Mouse (Mus musculus): ENCODE measurements around the gene Mttp. TPM values are rescaled to one million over a fixed set of nuclear protein-coding genes. Genes with fewer than 3 reads are reported as not detected.
A peak's percentile ranks its signal among the peaks of the same experiment; 100 is the strongest.

Mttp gene
- polyA plus RNA-seq, 1 experiment from 2014 or later, result 6.9 TPM

DNA sequence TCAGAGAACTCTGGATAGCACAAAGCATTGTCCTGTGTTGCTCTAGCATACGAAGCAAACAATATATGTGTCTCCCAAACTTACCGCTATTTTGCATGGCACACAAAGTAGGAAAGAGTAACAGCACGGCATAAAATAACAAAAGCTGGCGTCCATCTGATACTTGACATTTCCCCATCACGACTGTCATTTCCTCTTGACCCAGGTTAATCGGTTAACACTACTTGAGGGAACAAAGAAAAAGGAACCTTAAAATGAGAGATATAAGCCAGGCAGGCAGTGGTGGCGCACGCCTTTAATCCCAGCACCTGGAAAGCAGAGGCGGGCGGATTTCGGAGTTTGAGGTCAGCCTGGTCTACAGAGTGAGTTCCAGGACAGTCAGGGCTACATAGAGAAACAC, 10.9 kb downstream of the Mttp start:
- Histone ChIP-seq H3K4me1 (ENCODE audit: control insufficient read depth in 2 of 2, insufficient read depth in 2 of 2, low read length in 2 of 2) (peaks cover 0 to 4% of the 10 kb centered on the region in 2 experiments; a peak in 1 of 4 replicates), H3K4me3 (ENCODE audit: control insufficient read depth in 1 of 2, insufficient read depth in 1 of 2, low read depth in 1 of 2, low read length in 2 of 2) (no peak overlapping the region), H3K27me3 (ENCODE audit: control insufficient read depth, insufficient read depth, low read length) (no peaks in the 10 kb centered on the region), H3K36me3 (ENCODE audit: control insufficient read depth, insufficient read depth, low read length) (no peaks in the 10 kb centered on the region), H3K9me3 (ENCODE audit: control insufficient read depth, low read length) (no peaks in the 10 kb centered on the region), H3K9ac (ENCODE audit: low read length) (no peak overlapping the region), H3K27ac (replicated peaks in 1 of 2; ENCODE audit: control insufficient read depth in 1 of 2, insufficient read depth in 1 of 2, low read depth in 2 of 2, low read length in 2 of 2) (no peak overlapping the region), H3K4me2 (ENCODE audit: low read length) (no peak overlapping the region)
- 73% methylated on average over 11 of the region's 11 CpGs for WGBS
- ATAC-seq (ENCODE audit: insufficient number of reproducible peaks, insufficient read depth, low FRiP score, low read depth), result no peak

DNA sequence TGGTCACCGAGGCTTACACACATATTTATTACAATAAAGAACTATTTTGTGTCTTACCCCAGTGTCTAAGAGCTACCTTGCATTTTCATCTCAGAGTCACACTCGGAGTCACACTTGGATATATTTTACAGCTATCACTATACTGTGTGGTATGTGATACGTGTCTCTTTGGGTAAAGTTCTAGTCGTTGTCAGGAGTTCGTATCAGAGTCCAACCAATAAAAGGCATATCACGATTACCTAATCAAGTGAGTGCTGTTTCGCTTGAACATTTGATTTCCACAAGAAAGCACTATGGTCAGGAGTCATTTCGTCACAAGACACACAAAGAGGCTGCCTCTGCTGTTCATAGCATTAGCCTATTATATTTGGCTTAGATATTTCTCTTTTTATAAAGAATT, 11.3 kb downstream of the Mttp start:
- 88% methylated on average over 8 of the region's 8 CpGs for WGBS
- no peaks in the 10 kb centered on the region for H3K36me3 ChIP-seq (ENCODE audit: control insufficient read depth, insufficient read depth, low read length)
- H3K27ac ChIP-seq (replicated peaks in 1 of 2; ENCODE audit: control insufficient read depth in 1 of 2, insufficient read depth in 1 of 2, low read depth in 2 of 2, low read length in 2 of 2), result no peak overlapping the region
- no peak overlapping the region for H3K4me3 ChIP-seq (ENCODE audit: control insufficient read depth in 1 of 2, insufficient read depth in 1 of 2, low read depth in 1 of 2, low read length in 2 of 2)
- H3K27me3 ChIP-seq (ENCODE audit: control insufficient read depth, insufficient read depth, low read length), result no peaks in the 10 kb centered on the region
- no peak overlapping the region for H3K9ac ChIP-seq (ENCODE audit: low read length)
- no peaks in the 10 kb centered on the region for H3K9me3 ChIP-seq (ENCODE audit: control insufficient read depth, low read length)
- no peak overlapping the region for H3K4me2 ChIP-seq (ENCODE audit: low read length)
- peaks cover 0 to 6% of the 10 kb centered on the region in 2 experiments; a peak in 1 of 4 replicates for H3K4me1 ChIP-seq (ENCODE audit: control insufficient read depth in 2 of 2, insufficient read depth in 2 of 2, low read length in 2 of 2)
- no peak for ATAC-seq (ENCODE audit: insufficient number of reproducible peaks, insufficient read depth, low FRiP score, low read depth)

DNA sequence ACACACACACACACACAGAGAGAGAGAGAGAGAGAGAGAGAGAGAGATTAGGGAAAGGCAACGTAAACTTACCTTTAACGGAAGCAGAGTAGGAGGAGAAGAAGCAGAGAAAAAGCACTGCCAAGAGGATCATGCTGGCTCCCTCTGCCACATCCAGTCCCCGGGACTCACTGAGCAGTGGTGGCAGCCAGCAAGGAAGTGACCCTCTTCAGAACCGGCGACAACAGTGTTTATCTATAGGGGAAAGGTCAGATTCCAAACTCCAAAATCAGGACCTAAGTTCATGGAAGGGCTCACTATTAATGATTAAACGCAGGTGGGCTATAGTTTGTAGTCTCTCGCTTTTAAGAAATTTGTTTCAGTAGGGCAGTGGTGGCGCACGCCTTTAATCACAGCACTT, 13.6 kb downstream of the Mttp start:
- Histone ChIP-seq H3K9ac (ENCODE audit: low read length) (no peak overlapping the region), H3K9me3 (ENCODE audit: control insufficient read depth, low read length) (no peaks in the 10 kb centered on the region), H3K4me1 (ENCODE audit: control insufficient read depth in 2 of 2, insufficient read depth in 2 of 2, low read length in 2 of 2) (peaks cover 2 to 6% of the 10 kb centered on the region in 2 experiments; a peak in 2 of 4 replicates), H3K27ac (replicated peaks in 1 of 2; ENCODE audit: control insufficient read depth in 1 of 2, insufficient read depth in 1 of 2, low read depth in 2 of 2, low read length in 2 of 2) (no peak overlapping the region), H3K4me3 (ENCODE audit: control insufficient read depth in 1 of 2, insufficient read depth in 1 of 2, low read depth in 1 of 2, low read length in 2 of 2) (no peak overlapping the region), H3K36me3 (ENCODE audit: control insufficient read depth, insufficient read depth, low read length) (no peaks in the 10 kb centered on the region), H3K27me3 (ENCODE audit: control insufficient read depth, insufficient read depth, low read length) (no peaks in the 10 kb centered on the region), H3K4me2 (ENCODE audit: low read length) (no peak overlapping the region)
- ATAC-seq (ENCODE audit: insufficient number of reproducible peaks, insufficient read depth, low FRiP score, low read depth), result no peak
- 48% methylated on average over 9 of the region's 9 CpGs for WGBS

DNA sequence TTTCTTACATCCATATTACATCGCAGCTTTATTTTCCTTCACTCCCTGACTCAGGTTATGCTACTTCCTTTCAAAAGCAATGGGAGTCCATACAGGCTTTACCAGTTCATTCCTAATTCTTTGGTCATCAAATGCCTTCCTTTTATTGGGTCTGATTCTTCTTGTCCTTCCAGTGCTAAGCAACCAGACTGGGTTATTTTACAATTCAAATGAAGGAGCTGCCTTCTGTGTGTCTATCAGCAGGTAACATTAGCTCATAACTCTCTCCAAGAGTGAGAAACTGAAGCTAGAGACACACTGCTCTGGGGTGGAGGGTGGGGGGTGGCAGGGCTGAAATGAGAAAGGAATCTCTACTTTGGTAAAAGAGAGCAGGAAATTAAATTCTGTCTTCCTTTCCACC, 14.1 kb downstream of the Mttp start:
- no peak for ATAC-seq (ENCODE audit: insufficient number of reproducible peaks, insufficient read depth, low FRiP score, low read depth)
- Histone ChIP-seq H3K9me3 (ENCODE audit: control insufficient read depth, low read length) (no peaks in the 10 kb centered on the region), H3K36me3 (ENCODE audit: control insufficient read depth, insufficient read depth, low read length) (no peaks in the 10 kb centered on the region), H3K4me2 (ENCODE audit: low read length) (no peak overlapping the region), H3K4me1 (ENCODE audit: control insufficient read depth in 2 of 2, insufficient read depth in 2 of 2, low read length in 2 of 2) (peaks cover 2 to 6% of the 10 kb centered on the region in 2 experiments; a peak in 2 of 4 replicates), H3K27ac (replicated peaks in 1 of 2; ENCODE audit: control insufficient read depth in 1 of 2, insufficient read depth in 1 of 2, low read depth in 2 of 2, low read length in 2 of 2) (no peak overlapping the region), H3K4me3 (ENCODE audit: control insufficient read depth in 1 of 2, insufficient read depth in 1 of 2, low read depth in 1 of 2, low read length in 2 of 2) (no peak overlapping the region), H3K9ac (ENCODE audit: low read length) (no peak overlapping the region), H3K27me3 (ENCODE audit: control insufficient read depth, insufficient read depth, low read length) (no peaks in the 10 kb centered on the region)
- WGBS, result 69% methylated on average over 1 of the region's 1 CpGs

DNA sequence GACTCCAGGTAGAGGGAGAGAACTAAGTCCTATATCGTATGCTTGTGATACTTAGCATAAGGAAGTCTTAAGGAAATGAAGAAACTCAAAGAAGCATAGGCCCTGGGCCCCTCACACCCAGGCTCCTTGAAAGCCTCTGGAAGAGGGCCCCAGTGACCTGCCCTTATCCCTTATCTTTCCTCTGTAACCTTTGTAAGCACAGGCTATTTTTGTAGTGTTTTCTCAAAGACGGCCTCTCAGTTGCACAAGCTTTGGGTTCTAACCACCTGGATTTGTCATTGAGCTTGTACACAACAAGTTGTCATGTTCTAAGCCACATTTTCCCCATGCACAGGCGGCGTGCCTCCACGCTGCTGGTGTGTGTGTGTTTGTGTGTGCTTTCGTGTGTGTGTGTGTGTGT, 15.7 kb downstream of the Mttp start:
- no peak overlapping the region for H3K27ac ChIP-seq (replicated peaks in 1 of 2; ENCODE audit: control insufficient read depth in 1 of 2, insufficient read depth in 1 of 2, low read depth in 2 of 2, low read length in 2 of 2)
- H3K4me2 ChIP-seq (ENCODE audit: low read length), result no peak overlapping the region
- no peak overlapping the region for H3K9ac ChIP-seq (ENCODE audit: low read length)
- H3K36me3 ChIP-seq (ENCODE audit: control insufficient read depth, insufficient read depth, low read length), result no peaks in the 10 kb centered on the region
- H3K4me3 ChIP-seq (ENCODE audit: control insufficient read depth in 1 of 2, insufficient read depth in 1 of 2, low read depth in 1 of 2, low read length in 2 of 2), result no peak overlapping the region
- H3K4me1 ChIP-seq (ENCODE audit: control insufficient read depth in 2 of 2, insufficient read depth in 2 of 2, low read length in 2 of 2), result peaks cover 2 to 6% of the 10 kb centered on the region in 2 experiments; a peak in 2 of 4 replicates
- H3K27me3 ChIP-seq (ENCODE audit: control insufficient read depth, insufficient read depth, low read length), result no peaks in the 10 kb centered on the region
- ATAC-seq (ENCODE audit: insufficient number of reproducible peaks, insufficient read depth, low FRiP score, low read depth), result no peak
- no peaks in the 10 kb centered on the region for H3K9me3 ChIP-seq (ENCODE audit: control insufficient read depth, low read length)
- 71% methylated on average over 6 of the region's 6 CpGs for WGBS

DNA sequence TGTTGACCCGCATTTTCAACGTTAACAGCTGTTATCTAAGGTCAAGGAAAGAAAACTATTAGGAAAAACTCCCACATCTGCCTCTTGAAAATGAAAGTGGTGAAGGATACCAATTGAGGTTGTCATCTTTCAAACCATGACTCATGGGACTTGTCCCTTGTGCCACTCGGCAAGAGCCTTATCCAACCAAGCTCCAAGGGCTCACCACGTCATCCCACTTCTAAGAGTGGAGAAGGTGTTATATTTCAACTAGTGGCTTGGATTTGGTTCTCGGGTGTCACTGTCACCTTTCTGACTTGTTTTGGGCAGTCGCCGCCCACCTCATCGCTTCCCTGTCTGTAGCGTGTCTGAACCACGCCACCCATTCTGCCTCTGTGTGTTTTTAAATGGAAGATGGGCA, 20.9 kb downstream of the Mttp start:
- H3K27ac ChIP-seq (replicated peaks in 1 of 2; ENCODE audit: control insufficient read depth in 1 of 2, insufficient read depth in 1 of 2, low read depth in 2 of 2, low read length in 2 of 2), result no peak overlapping the region
- peaks cover 12 to 14% of the 10 kb centered on the region in 2 experiments for H3K4me1 ChIP-seq (ENCODE audit: control insufficient read depth in 2 of 2, insufficient read depth in 2 of 2, low read length in 2 of 2)
- WGBS, result 71% methylated on average over 10 of the region's 10 CpGs
- no peak overlapping the region for H3K9ac ChIP-seq (ENCODE audit: low read length)
- ATAC-seq (ENCODE audit: insufficient number of reproducible peaks, insufficient read depth, low FRiP score, low read depth), result no peak
- no peaks in the 10 kb centered on the region for H3K9me3 ChIP-seq (ENCODE audit: control insufficient read depth, low read length)
- no peak overlapping the region for H3K4me3 ChIP-seq (ENCODE audit: control insufficient read depth in 1 of 2, insufficient read depth in 1 of 2, low read depth in 1 of 2, low read length in 2 of 2)
- no peak overlapping the region for H3K4me2 ChIP-seq (ENCODE audit: low read length)
- no peaks in the 10 kb centered on the region for H3K27me3 ChIP-seq (ENCODE audit: control insufficient read depth, insufficient read depth, low read length)
- H3K36me3 ChIP-seq (ENCODE audit: control insufficient read depth, insufficient read depth, low read length), result no peaks in the 10 kb centered on the region

DNA sequence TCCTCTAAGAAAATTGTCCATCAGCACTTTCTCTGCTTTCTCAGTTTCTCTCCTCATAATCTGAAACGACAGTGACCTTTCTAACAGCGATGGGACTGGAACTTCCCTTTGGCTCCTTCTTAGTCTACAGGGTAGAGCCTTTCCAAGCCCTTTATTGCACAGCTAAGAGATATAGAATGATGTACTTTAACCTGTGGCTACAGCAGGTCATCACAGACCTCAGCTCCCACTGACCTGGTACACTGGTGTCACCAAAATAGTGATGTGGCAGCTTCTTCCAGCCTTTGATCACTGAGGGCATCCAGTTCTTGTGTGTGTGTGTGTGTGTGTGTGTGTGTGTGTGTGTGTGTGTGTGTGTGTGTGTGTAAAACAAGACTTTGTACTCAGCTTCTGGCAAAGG, 23.3 kb downstream of the Mttp start:
- WGBS, result 91% methylated on average over 2 of the region's 2 CpGs
- no peak for ATAC-seq (ENCODE audit: insufficient number of reproducible peaks, insufficient read depth, low FRiP score, low read depth)

DNA sequence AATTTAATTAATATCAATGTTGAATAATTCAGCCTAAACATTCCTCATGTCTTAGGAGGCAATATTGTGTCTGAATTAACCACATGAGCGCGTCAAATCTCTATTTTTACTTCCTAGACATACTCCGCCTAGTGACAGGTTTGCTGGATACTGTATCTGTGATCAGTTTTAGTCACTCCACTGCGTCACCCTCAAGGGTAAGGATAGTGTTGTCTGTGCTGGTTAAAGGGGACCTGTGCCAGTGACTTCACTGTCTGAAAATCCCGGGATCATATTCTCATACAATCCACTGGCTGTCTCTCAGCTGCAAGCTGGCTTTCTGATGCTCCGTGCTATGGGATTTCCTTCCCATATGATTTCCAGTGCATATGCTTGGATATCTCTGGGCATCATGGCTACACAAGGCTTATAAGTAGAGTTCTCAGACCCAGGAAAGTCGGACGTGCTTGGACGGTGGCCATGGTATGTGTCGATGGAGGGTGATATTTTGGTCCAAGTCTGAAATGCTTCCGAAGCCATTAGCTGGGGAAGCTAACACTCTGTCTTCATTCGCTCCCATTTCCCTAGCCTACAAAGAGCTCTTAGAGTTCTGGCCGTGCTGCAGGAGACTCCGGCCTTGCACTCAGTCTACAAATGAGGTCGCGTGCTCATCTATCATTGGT, 25.2 kb downstream of the Mttp start:
- Histone ChIP-seq H3K27me3 (ENCODE audit: control insufficient read depth, insufficient read depth, low read length) (no peaks in the 10 kb centered on the region), H3K27ac (replicated peaks in 1 of 2; ENCODE audit: control insufficient read depth in 1 of 2, insufficient read depth in 1 of 2, low read depth in 2 of 2, low read length in 2 of 2) (peak overlapping the region; percentile 92 to 98), H3K9me3 (ENCODE audit: control insufficient read depth, low read length) (no peaks in the 10 kb centered on the region), H3K4me2 (ENCODE audit: low read length) (peak overlapping the region; percentile 46), H3K9ac (ENCODE audit: low read length) (peak overlapping the region; percentile 22; the same call in 1 of the 2 replicates), H3K36me3 (ENCODE audit: control insufficient read depth, insufficient read depth, low read length) (no peaks in the 10 kb centered on the region), H3K4me3 (ENCODE audit: control insufficient read depth in 1 of 2, insufficient read depth in 1 of 2, low read depth in 1 of 2, low read length in 2 of 2) (0 out of 4 replicates have a peak overlapping the region, but pooled peaks of 1 of the 2 experiments have one; percentile 11), H3K4me1 (ENCODE audit: control insufficient read depth in 2 of 2, insufficient read depth in 2 of 2, low read length in 2 of 2) (peaks cover 24 to 37% of the 10 kb centered on the region in 2 experiments)
- WGBS, result 41% methylated on average over 16 of the region's 16 CpGs
- ATAC-seq (ENCODE audit: insufficient number of reproducible peaks, insufficient read depth, low FRiP score, low read depth), result peak; percentile 83

More for the DNA sequence above, 23.3 kb downstream of the Mttp start:
- Histone ChIP-seq H3K4me1 (ENCODE audit: control insufficient read depth in 2 of 2, insufficient read depth in 2 of 2, low read length in 2 of 2) (peaks cover 22 to 34% of the 10 kb centered on the region in 2 experiments), H3K9ac (ENCODE audit: low read length) (no peak overlapping the region), H3K4me2 (ENCODE audit: low read length) (no peak overlapping the region), H3K27ac (replicated peaks in 1 of 2; ENCODE audit: control insufficient read depth in 1 of 2, insufficient read depth in 1 of 2, low read depth in 2 of 2, low read length in 2 of 2) (no peak overlapping the region), H3K36me3 (ENCODE audit: control insufficient read depth, insufficient read depth, low read length) (no peaks in the 10 kb centered on the region), H3K27me3 (ENCODE audit: control insufficient read depth, insufficient read depth, low read length) (no peaks in the 10 kb centered on the region), H3K9me3 (ENCODE audit: control insufficient read depth, low read length) (no peaks in the 10 kb centered on the region), H3K4me3 (ENCODE audit: control insufficient read depth in 1 of 2, insufficient read depth in 1 of 2, low read depth in 1 of 2, low read length in 2 of 2) (no peak overlapping the region)

All from heart, embryonic 14.5 days (tissue).